19 mouse cellular contexts compared by ENCODE assay signal in genomic region chr9:47895121-47895520, GRCm38 (mm10).
DNase-seq lines count a peak whose midpoint lies in the region; ATAC-seq lines count a peak whose summit lies in the region.
"Had no signal": no experiment of that assay in that cellular context is flagged by ENCODE, and none has a peak within 500 bp of the region (broad histone marks: within the 10 kb centered on the region; RNA-seq: fewer than 3 reads in every experiment).

No protein-coding gene starts in this region.

- H3K4me3 ChIP-seq in hindbrain, embryonic 10.5 days: no peak overlapping the region
- no peak overlapping the region for H3K4me3 ChIP-seq in hindbrain, embryonic 16.5 days (ENCODE audit: low read length)
- no peak overlapping the region for H3K4me3 ChIP-seq in midbrain, embryonic 12.5 days
- H3K4me3 ChIP-seq in midbrain, embryonic 11.5 days (ENCODE audit: low read depth, low read length): no peak overlapping the region
- no peak overlapping the region for H3K4me3 ChIP-seq in embryonic facial prominence, embryonic 11.5 days (ENCODE audit: low read depth, low read length)
- no peak overlapping the region for H3K4me3 ChIP-seq in neural tube, embryonic 11.5 days (ENCODE audit: low read depth, low read length)
- H3K4me3 ChIP-seq: forebrain, embryonic 12.5 days; stomach, embryonic 15.5 days had no signal

- DNase-seq in hindbrain, embryonic 10.5 days (ENCODE audit: low spot score): peak; percentile 36
- DNase-seq in midbrain, embryonic 11.5 days (ENCODE audit: low spot score, missing footprints): no peak
- DNase-seq in embryonic facial prominence, embryonic 11.5 days (ENCODE audit: low spot score): no peak
- peak; percentile 35 for DNase-seq in neural tube, embryonic 11.5 days (ENCODE audit: low spot score)
- DNase-seq in cerebellum, postnatal 25 days: no peak
- no peak for DNase-seq in lung, postnatal 14 days
- DNase-seq: adrenal gland, postnatal 14 days; cerebellum, adult 11-12 months; gastrocnemius, postnatal 14 days; heart, postnatal 36 days; spleen, adult 18-20 months; thymus, postnatal 14 days had no signal

- H3K4me1 ChIP-seq in hindbrain, embryonic 10.5 days (replicated peaks): peaks cover 27% of the 10 kb centered on the region
- H3K4me1 ChIP-seq in hindbrain, embryonic 16.5 days (ENCODE audit: control insufficient read depth, insufficient read depth, low read depth, low read length): peaks cover 4% of the 10 kb centered on the region
- peaks cover 23% of the 10 kb centered on the region; the same call in 1 of the 2 replicates for H3K4me1 ChIP-seq in midbrain, embryonic 12.5 days
- H3K4me1 ChIP-seq in midbrain, embryonic 11.5 days (ENCODE audit: control insufficient read depth, insufficient read depth, low read length): peaks cover 12% of the 10 kb centered on the region
- H3K4me1 ChIP-seq in embryonic facial prominence, embryonic 11.5 days (ENCODE audit: control insufficient read depth, insufficient read depth, low read length): no peaks in the 10 kb centered on the region
- H3K4me1 ChIP-seq in neural tube, embryonic 11.5 days (ENCODE audit: control insufficient read depth, insufficient read depth, low read length): peaks cover 15% of the 10 kb centered on the region; the same call in 1 of the 2 replicates

- H3K36me3 ChIP-seq in hindbrain, embryonic 10.5 days: no peaks in the 10 kb centered on the region
- no peaks in the 10 kb centered on the region for H3K36me3 ChIP-seq in hindbrain, embryonic 16.5 days (ENCODE audit: control insufficient read depth, insufficient read depth, low read length)
- no peaks in the 10 kb centered on the region for H3K36me3 ChIP-seq in midbrain, embryonic 12.5 days
- no peaks in the 10 kb centered on the region for H3K36me3 ChIP-seq in midbrain, embryonic 11.5 days (ENCODE audit: control insufficient read depth, insufficient read depth, low read length)
- H3K36me3 ChIP-seq in embryonic facial prominence, embryonic 11.5 days (replicated peaks; ENCODE audit: control insufficient read depth, insufficient read depth, low read depth, low read length): no peaks in the 10 kb centered on the region
- H3K36me3 ChIP-seq in neural tube, embryonic 11.5 days (ENCODE audit: control insufficient read depth, insufficient read depth, low read length): no peaks in the 10 kb centered on the region
- H3K36me3 ChIP-seq: forebrain, embryonic 12.5 days; stomach, embryonic 15.5 days had no signal

- H3K9me3 ChIP-seq in hindbrain, embryonic 10.5 days: no peaks in the 10 kb centered on the region
- H3K9me3 ChIP-seq in hindbrain, embryonic 16.5 days (ENCODE audit: control insufficient read depth, low read length): no peaks in the 10 kb centered on the region
- H3K9me3 ChIP-seq in midbrain, embryonic 12.5 days: no peaks in the 10 kb centered on the region
- H3K9me3 ChIP-seq in midbrain, embryonic 11.5 days (ENCODE audit: control insufficient read depth, low read length): no peaks in the 10 kb centered on the region
- H3K9me3 ChIP-seq in embryonic facial prominence, embryonic 11.5 days (replicated peaks; ENCODE audit: control insufficient read depth, low read length): no peaks in the 10 kb centered on the region
- H3K9me3 ChIP-seq in neural tube, embryonic 11.5 days (ENCODE audit: control insufficient read depth, low read length): no peaks in the 10 kb centered on the region
- H3K9me3 ChIP-seq: forebrain, embryonic 12.5 days; stomach, embryonic 15.5 days had no signal

- H3K4me2 ChIP-seq in hindbrain, embryonic 16.5 days (ENCODE audit: low read length): no peak overlapping the region
- H3K4me2 ChIP-seq in midbrain, embryonic 12.5 days (replicated peaks): no peak overlapping the region
- no peak overlapping the region for H3K4me2 ChIP-seq in midbrain, embryonic 11.5 days
- no peak overlapping the region for H3K4me2 ChIP-seq in embryonic facial prominence, embryonic 11.5 days (ENCODE audit: low read depth, low read length)
- no peak overlapping the region for H3K4me2 ChIP-seq in neural tube, embryonic 11.5 days (ENCODE audit: low read depth)
- H3K4me2 ChIP-seq: forebrain, embryonic 12.5 days; liver, embryonic 11.5 days; lung, embryonic 14.5 days; stomach, embryonic 15.5 days had no signal

- ATAC-seq in hindbrain, embryonic 16.5 days: no peak
- ATAC-seq in midbrain, embryonic 12.5 days (ENCODE audit: low FRiP score, low read depth): no peak
- ATAC-seq in midbrain, embryonic 11.5 days (ENCODE audit: low FRiP score): no peak
- ATAC-seq in embryonic facial prominence, embryonic 11.5 days (replicated peaks; ENCODE audit: insufficient number of reproducible peaks, low FRiP score, low TSS enrichment, low read depth): no peak
- no peak for ATAC-seq in neural tube, embryonic 11.5 days (ENCODE audit: insufficient read depth, low FRiP score, low TSS enrichment)

- H3K27me3 ChIP-seq in hindbrain, embryonic 10.5 days (ENCODE audit: insufficient read depth, poor library complexity, severe bottlenecking): peaks cover 80% of the 10 kb centered on the region
- H3K27me3 ChIP-seq in hindbrain, embryonic 16.5 days (replicated peaks; ENCODE audit: control insufficient read depth, insufficient read depth, low read length): peaks cover 3% of the 10 kb centered on the region; the same call in 1 of the 2 replicates
- peaks cover 41% of the 10 kb centered on the region for H3K27me3 ChIP-seq in midbrain, embryonic 12.5 days
- H3K27me3 ChIP-seq in midbrain, embryonic 11.5 days (ENCODE audit: control insufficient read depth, insufficient read depth, low read length): no peaks in the 10 kb centered on the region; the same call in 1 of the 2 replicates
- H3K27me3 ChIP-seq in embryonic facial prominence, embryonic 11.5 days (ENCODE audit: control insufficient read depth, insufficient read depth, low read length): no peaks in the 10 kb centered on the region
- no peaks in the 10 kb centered on the region; the same call in 1 of the 2 replicates for H3K27me3 ChIP-seq in neural tube, embryonic 11.5 days (ENCODE audit: control insufficient read depth, insufficient read depth, low read length)
- H3K27me3 ChIP-seq: stomach, embryonic 15.5 days had no signal

- peak overlapping the region; percentile 8; the same call in 1 of the 2 replicates for H3K27ac ChIP-seq in hindbrain, embryonic 10.5 days
- H3K27ac ChIP-seq in hindbrain, embryonic 16.5 days (ENCODE audit: low read depth, low read length): no peak overlapping the region
- peak overlapping the region; percentile 42 for H3K27ac ChIP-seq in midbrain, embryonic 12.5 days (replicated peaks)
- H3K27ac ChIP-seq in midbrain, embryonic 11.5 days (ENCODE audit: low read depth, low read length): no peak overlapping the region
- H3K27ac ChIP-seq in embryonic facial prominence, embryonic 11.5 days (replicated peaks; ENCODE audit: low read depth, low read length): 0 out of 2 replicates have a peak overlapping the region, but pooled peaks have one; percentile 25
- 0 out of 2 replicates have a peak overlapping the region, but pooled peaks have one; percentile 39 for H3K27ac ChIP-seq in neural tube, embryonic 11.5 days (ENCODE audit: low read depth, low read length)
- H3K27ac ChIP-seq: forebrain, embryonic 12.5 days; kidney, postnatal 0 days; stomach, embryonic 15.5 days had no signal

- no peak overlapping the region for H3K9ac ChIP-seq in hindbrain, embryonic 16.5 days (ENCODE audit: low read depth, low read length)
- H3K9ac ChIP-seq in midbrain, embryonic 12.5 days (replicated peaks): no peak overlapping the region
- H3K9ac ChIP-seq in midbrain, embryonic 11.5 days (ENCODE audit: low read length): no peak overlapping the region
- H3K9ac ChIP-seq in embryonic facial prominence, embryonic 11.5 days (replicated peaks; ENCODE audit: low read length): no peak overlapping the region
- H3K9ac ChIP-seq in neural tube, embryonic 11.5 days (ENCODE audit: low read length): no peak overlapping the region
- H3K9ac ChIP-seq: forebrain, embryonic 12.5 days; lung, embryonic 14.5 days; stomach, embryonic 15.5 days had no signal

- 8% methylated on average over 9 of the region's 9 CpGs for WGBS in hindbrain, embryonic 10.5 days
- WGBS in hindbrain, embryonic 16.5 days: 11% methylated on average over 9 of the region's 9 CpGs
- WGBS in midbrain, embryonic 12.5 days: 20% methylated on average over 9 of the region's 9 CpGs
- 15% methylated on average over 9 of the region's 9 CpGs for WGBS in midbrain, embryonic 11.5 days
- WGBS in embryonic facial prominence, embryonic 11.5 days: 22% methylated on average over 9 of the region's 9 CpGs
- 16% methylated on average over 9 of the region's 9 CpGs for WGBS in neural tube, embryonic 11.5 days

Comparison
In these comparisons a context has a peak if more than half of its experiments do, and no peak if none do; other contexts are left out.
1. H3K27ac ChIP-seq: peak in hindbrain, embryonic 10.5 days (single experiment), midbrain, embryonic 12.5 days (single experiment), embryonic facial prominence, embryonic 11.5 days (single experiment) and neural tube, embryonic 11.5 days (single experiment); none in hindbrain, embryonic 16.5 days (single experiment) and midbrain, embryonic 11.5 days (single experiment).
2. DNase-seq: peak in hindbrain, embryonic 10.5 days (single experiment) and neural tube, embryonic 11.5 days (single experiment); none in midbrain, embryonic 11.5 days (single experiment), embryonic facial prominence, embryonic 11.5 days (single experiment), cerebellum, postnatal 25 days (0 of 2) and lung, postnatal 14 days (single experiment).